Mouse (Mus musculus) right cerebral cortex, adult 2 months (tissue): ENCODE measurements around the gene Mrpl57.

ENCODE experiments used
- DNase-seq, 2 experiments: peaks; one replicate each; pipeline ENCODE4 v3.0.0; 2021 to 2022; ENCODE audit warnings: low spot score in 2 of 2

The Mrpl57 gene

GRCm38 (mm10) chr14:57859520-57859919, 33.5 kb downstream of the Mrpl57 start:
- DNase-seq = no peak

DNA sequence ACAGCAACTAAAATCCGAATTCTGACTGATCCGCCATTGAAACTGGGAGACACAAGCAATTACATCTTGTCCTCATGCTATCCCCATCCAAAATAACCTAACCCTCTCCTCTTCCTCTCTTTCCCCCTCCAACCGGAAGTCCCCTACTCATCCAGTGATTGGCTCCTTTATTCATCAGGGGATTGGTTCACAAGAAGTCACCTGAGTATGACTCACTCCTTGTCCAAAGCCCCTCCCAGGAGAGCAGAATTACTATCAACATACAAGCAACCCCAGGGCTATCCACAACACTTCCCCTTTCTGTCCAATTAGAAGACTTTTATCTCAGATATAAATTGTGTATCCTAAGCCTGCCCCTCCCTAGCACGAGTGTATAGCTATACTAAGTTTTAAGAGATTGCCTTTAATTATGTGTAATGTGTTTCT, 36.0 kb downstream of the Mrpl57 start:
- DNase-seq = no peak

- DNase-seq = no peak
These were observed 37.1 kb downstream of the Mrpl57 start for GRCm38 (mm10) chr14:57863129-57863528.

GRCm38 (mm10) chr14:57865256-57865655, 39.2 kb downstream of the Mrpl57 start:
- DNase-seq = no peak

DNA sequence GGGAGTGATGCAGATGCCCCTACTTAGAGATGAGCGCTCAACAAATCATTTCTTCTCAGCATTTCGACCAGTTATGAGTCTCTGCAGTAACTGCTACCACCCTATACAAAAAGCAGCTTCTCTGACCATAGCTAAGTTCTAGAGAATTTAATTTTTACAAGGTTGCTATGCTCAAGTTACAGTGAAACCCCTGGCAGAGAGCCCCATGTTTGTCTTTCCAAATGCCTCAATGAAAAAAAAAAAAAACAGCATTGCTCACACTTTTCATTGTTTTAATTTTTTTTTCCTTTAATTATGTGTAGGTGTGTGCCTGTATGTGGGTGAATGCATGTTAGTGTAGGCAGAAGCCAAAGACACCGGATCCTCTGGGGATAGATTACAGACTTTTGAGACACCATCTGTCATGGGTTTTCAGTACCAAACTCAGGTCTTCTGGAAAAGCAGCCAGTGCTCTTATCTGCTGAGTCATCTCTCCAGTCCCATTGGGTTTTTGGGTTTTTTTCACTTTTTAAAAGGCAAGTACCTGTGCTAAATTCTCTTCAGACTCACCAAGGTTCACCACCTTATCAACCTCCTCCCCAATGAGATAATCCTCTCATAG, 40.7 kb downstream of the Mrpl57 start:
- no peak for DNase-seq

- DNase-seq = no peak
These were observed 51.9 kb downstream of the Mrpl57 start for GRCm38 (mm10) chr14:57877921-57878320.
